Mouse (Mus musculus): ENCODE data around the gene Smyd1.
"Not testable (repeated sequence)": the region's sequence is repeated elsewhere in the genome, so short reads cannot be mapped to it uniquely, and the experiment has no call there.

Smyd1 gene

DNA sequence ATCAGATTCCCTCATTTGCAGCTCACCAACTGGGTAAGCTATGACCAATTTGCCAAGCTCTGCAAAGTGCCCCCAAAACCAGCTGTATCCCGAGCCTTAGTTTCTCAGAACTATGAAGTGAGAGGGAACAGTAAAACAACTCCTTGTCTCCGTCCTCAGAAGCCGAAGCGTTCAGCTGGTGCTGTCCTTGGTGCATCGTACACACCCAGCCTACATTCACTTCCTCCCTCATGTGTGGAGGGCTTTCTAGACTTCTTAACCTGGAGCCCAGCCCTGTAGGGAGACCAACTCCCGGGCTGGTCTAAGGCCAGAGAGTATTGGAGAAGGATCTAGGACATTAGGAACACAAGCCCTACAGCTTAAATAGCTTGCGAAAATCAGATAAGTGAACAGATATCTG is 8.5 kb upstream of the Smyd1 start:
- ATAC-seq (ENCODE audit: insufficient number of reproducible peaks, low FRiP score, low TSS enrichment) = no peak

GRCm38 (mm10) chr6:71329881-71330280 is 7.8 kb upstream of the Smyd1 start:
- ATAC-seq (ENCODE audit: insufficient number of reproducible peaks, low FRiP score, low TSS enrichment) = no peak

DNA sequence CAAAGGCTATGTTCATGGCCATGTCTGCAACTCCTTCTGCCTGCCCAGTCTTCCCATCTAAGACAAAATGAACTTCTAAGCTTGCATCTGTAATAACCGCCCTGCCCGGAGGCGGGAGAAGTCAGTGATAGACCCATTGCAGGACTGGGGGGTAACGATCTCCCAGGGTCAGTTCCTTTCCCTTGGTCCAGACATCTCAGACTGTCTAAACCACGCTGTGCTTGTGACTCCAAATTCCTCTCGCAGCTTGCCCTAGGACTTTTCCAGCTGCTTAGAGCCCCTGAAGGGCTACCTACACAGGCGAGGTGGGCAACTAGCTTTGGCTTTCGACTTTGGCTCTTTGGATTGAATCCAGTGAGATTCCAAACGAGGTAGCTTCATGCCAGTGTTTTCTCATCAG is 2.8 kb upstream of the Smyd1 start:
- ATAC-seq (ENCODE audit: insufficient number of reproducible peaks, low FRiP score, low TSS enrichment) = no peak

- no peak for ATAC-seq (ENCODE audit: insufficient number of reproducible peaks, low FRiP score, low TSS enrichment)
Observed at GRCm38 (mm10) chr6:71322491-71322921, 473 bp upstream of the Smyd1 start, which contains the start of gene Cd8b1. TSS of gene Cd8b1 (plus strand) at chr6:71322788.

- ATAC-seq (ENCODE audit: insufficient number of reproducible peaks, low FRiP score, low TSS enrichment) = no peak
Observed at GRCm38 (mm10) chr6:71307486-71307885, 14.5 kb downstream of the Smyd1 start.

GRCm38 (mm10) chr6:71302097-71302731 is 19.8 kb downstream of the Smyd1 start:
- no peak for ATAC-seq (ENCODE audit: insufficient number of reproducible peaks, low FRiP score, low TSS enrichment)

DNA sequence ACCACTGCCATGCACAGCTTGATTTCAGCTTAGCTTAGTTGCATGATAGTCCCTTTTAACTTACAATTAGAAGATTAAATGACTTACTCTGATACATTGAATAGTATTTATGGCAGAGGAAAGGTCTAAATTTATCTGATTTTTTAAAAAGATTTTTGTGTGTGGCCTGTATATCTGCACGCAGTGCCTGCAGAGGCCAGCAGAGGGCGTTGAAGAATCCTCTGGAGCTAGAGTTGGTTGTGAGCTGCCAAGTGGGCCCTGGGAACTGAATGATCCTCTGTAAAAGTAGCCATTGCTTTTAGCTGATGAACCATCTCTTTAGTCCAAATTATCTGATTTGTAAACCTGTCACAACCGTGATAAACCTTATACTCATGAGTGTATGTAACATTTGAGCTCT is 23.3 kb downstream of the Smyd1 start:
- ATAC-seq (ENCODE audit: insufficient number of reproducible peaks, low FRiP score, low TSS enrichment) = no peak

- ATAC-seq (ENCODE audit: insufficient number of reproducible peaks, low FRiP score, low TSS enrichment) = no peak
Observed at GRCm38 (mm10) chr6:71298051-71298450, 24.0 kb downstream of the Smyd1 start.

DNA sequence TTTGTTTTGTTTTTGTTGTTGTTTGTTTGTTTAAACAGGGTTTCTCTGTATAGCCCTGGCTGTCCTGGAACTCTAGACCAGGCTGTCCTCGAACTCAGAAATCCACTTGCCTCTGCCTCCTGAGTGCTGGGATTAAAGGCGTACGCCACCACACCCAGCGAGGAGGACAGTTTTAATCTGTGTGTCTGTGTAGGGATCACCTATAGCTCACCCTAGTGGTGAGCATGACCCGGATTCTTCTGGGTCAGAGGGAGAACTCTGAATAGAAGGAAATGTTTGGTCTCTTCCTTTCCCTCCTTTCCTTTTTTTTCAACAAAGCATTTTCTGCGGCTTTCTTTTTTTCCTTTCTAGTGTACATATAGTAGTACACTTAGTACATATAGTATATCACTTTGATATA is 26.7 kb downstream of the Smyd1 start:
- ATAC-seq (ENCODE audit: insufficient number of reproducible peaks, low FRiP score, low TSS enrichment) = no peak

- ATAC-seq (ENCODE audit: insufficient number of reproducible peaks, low FRiP score, low TSS enrichment) = no peak
Observed at GRCm38 (mm10) chr6:71293509-71293908, 28.5 kb downstream of the Smyd1 start.

DNA sequence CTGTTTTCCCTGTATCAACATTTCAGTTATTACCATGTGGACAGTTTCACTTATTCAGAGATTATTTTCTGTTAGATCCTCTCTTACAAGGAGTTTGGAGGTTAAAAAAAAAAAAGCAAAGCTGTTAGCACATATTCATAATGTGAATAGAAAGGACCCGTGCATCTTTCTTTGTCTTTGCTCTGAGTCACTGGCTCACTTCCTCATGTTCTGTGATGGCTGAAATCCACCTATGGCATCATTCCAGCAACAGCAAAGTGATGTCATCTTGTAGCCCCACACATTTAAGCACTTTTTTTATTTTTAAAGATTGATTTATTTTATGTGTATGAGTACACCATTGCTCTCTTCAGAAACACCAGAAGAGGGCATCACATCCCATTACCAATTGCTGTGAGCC is 42.6 kb downstream of the Smyd1 start:
- no peak for ATAC-seq (ENCODE audit: insufficient number of reproducible peaks, low FRiP score, low TSS enrichment)

DNA sequence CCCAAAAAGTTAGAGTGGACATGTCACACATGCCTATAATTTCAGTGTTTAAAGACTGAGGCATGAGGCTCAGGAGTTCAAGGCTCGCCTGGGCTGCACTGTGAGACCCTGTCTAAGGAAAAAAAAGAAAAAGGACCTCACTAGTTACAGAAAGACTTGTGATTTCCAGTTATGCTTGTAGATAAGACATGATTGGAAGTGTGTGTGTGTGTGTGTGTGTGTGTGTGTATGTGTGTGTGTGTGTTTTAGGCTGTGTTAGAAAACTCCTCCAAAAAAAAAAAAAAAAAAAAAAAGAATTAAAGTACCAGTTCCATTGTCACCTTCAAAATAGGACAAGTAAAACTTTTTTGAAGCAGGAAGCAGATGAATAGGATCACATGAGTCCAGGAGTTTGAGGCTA is 47.4 kb downstream of the Smyd1 start:
- ATAC-seq (ENCODE audit: insufficient number of reproducible peaks, low FRiP score, low TSS enrichment) = no peak

GRCm38 (mm10) chr6:71273715-71274114 is 48.3 kb downstream of the Smyd1 start:
- no peak for ATAC-seq (ENCODE audit: insufficient number of reproducible peaks, low FRiP score, low TSS enrichment)

- 0 out of 2 replicates have a peak, but pooled peaks have one; percentile 1 for ATAC-seq (ENCODE audit: insufficient number of reproducible peaks, low FRiP score, low TSS enrichment)
Observed at GRCm38 (mm10) chr6:71272316-71272741, 49.7 kb downstream of the Smyd1 start.

GRCm38 (mm10) chr6:71271389-71272315 is 50.4 kb downstream of the Smyd1 start, which contains the start of gene Krcc1:
TSS of gene Krcc1 (plus strand) at chr6:71271677.
- ATAC-seq (ENCODE audit: insufficient number of reproducible peaks, low FRiP score, low TSS enrichment) = peak; percentile 90

DNA sequence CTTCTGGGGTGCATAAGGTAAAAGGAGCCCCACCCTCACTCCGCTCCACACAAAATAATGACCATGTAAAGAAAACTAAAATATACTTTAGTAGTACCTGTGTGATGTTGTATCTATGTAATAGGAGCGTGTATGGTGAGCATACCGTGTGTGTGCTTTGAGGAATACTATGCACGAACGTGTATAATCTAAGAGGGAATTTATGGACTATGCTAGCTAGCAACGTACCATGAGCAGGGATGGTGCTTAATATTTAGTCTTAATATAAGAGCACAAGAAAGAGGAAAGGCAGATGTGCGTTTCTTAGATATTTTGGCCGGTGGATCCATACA is 51.0 kb downstream of the Smyd1 start:
- ATAC-seq (ENCODE audit: insufficient number of reproducible peaks, low FRiP score, low TSS enrichment) = no peak; the same call in 1 of the 2 replicates

GRCm38 (mm10) chr6:71270301-71271056 is 51.6 kb downstream of the Smyd1 start:
- peak; percentile 33 for ATAC-seq (ENCODE audit: insufficient number of reproducible peaks, low FRiP score, low TSS enrichment)

DNA sequence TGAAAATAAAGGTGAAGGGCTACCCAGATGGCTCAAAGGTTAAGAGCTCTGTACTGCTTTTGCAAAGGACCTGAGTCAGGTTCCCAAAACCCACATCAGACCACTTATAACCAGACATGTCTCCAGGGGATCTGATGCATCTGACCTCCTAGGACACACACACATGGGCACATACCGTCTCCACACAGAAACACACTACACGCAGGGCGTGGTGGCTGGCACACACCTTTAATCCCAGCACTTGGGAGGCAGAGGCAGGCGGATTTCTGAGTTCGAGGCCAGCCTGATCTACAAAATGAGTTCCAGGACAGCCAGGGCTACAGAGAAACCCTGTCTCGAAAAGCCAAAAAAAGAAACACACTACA is 52.4 kb downstream of the Smyd1 start:
- ATAC-seq (ENCODE audit: insufficient number of reproducible peaks, low FRiP score, low TSS enrichment) = not testable (repeated sequence)

DNA sequence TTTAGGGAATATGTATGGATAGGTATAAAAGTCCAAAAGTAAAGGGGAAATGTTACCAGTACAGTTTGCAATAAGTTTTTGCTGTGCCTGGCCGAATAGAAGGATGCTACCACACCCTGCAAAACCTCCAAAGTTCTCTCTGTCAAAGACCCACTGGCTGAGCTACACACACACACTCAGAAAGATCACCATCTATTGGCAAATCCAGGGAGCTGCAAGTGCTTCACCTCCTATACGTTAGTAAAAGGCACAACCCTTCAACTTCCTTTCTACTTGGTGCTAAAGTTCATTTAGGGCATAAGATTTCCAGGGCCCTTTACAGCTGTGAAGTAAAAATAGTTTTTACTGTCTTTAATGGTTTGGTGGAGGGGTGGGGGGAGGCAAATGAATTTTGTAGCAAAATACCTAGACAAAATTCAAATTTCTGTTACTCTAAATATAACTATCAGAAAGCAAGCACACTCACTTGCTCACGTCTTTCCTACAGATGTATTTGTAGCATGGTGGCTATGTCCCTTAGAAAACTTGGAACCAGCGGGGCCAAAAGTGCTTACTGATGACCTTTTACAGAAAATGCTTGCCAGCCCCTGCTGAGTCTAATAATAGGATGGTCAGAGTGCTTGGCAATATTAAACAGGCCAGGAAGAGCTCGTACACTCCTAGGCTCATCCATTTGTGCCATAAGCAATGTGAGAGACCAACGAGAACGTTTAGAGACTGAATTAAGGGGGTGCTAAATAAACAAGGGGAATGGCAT is 52.9 kb downstream of the Smyd1 start:
- ATAC-seq (ENCODE audit: insufficient number of reproducible peaks, low FRiP score, low TSS enrichment) = no peak

DNA sequence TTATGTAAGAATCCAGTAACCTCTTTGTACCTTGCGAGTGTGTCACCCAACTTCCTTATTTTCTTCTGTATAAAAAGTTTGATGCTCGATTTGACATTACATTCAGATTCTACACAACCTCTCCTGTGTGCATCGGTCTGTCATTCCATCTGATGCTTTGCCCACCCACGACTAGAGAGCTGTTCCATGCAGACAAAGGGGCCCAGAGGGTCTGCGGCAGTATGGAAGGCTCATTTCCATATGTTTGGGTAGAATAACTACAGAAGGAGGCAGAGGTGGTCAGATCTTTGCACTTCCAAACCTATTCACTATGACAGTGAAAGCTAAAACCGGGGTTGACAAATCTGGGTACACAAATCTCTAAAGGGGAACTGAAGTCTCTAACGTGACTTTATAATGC is 54.4 kb downstream of the Smyd1 start:
- ATAC-seq (ENCODE audit: insufficient number of reproducible peaks, low FRiP score, low TSS enrichment) = not testable (repeated sequence)
